Mouse (Mus musculus): ENCODE results near the gene Tcl1b5. TPM values are rescaled to one million over a fixed set of nuclear protein-coding genes. Genes with fewer than 3 reads are reported as not detected.
"Not testable (repeated sequence)": the region's sequence is repeated elsewhere in the genome, so short reads cannot be mapped to it uniquely, and the experiment has no call there.

Tcl1b5 gene
- not detected for total RNA-seq (2021)
- long read RNA-seq, experiment 1: 0 reads
- long read RNA-seq, experiment 2: 0 reads

GRCm38 (mm10) chr12:105176044-105176443, at the start of gene Tcl1b5:
Tcl1b5 (plus strand) TSS chr12:105176344.
- not testable (repeated sequence) for DNase-seq

GRCm38 (mm10) chr12:105126516-105126915, 49.6 kb upstream of the Tcl1b5 start:
- no peak for DNase-seq

- no peak for DNase-seq
Measured at GRCm38 (mm10) chr12:105127607-105128006, 48.5 kb upstream of the Tcl1b5 start.

- DNase-seq: not testable (repeated sequence)
Measured at GRCm38 (mm10) chr12:105129494-105130205, 46.5 kb upstream of the Tcl1b5 start.

- not testable (repeated sequence) for DNase-seq
Measured at GRCm38 (mm10) chr12:105134167-105134566, 42.0 kb upstream of the Tcl1b5 start.

DNA sequence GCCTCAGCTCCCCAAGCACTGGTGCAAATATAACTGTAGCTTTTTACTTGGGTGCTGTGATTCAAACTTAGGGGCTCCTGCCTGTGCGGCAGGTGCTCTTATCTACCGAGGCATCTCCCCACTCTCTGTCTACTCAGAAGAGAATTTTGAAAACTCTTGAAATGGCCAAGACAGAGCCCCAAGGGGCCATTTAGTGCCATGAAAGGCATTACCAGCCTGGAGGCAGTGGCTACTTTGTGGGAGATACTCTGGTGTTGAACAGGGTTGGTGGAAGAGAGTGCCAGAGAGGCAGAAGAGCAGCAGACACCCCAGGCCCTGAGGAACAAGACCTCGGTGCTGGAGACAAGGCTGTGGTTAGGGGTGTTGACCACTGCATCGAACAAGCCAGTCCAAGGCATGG, 41.3 kb upstream of the Tcl1b5 start:
- not testable (repeated sequence) for DNase-seq

GRCm38 (mm10) chr12:105137729-105138128, 38.4 kb upstream of the Tcl1b5 start:
- DNase-seq: not testable (repeated sequence)

GRCm38 (mm10) chr12:105143096-105143495, 33.0 kb upstream of the Tcl1b5 start:
- no peak for DNase-seq

GRCm38 (mm10) chr12:105144928-105145327, 31.2 kb upstream of the Tcl1b5 start:
- not testable (repeated sequence) for DNase-seq

DNA sequence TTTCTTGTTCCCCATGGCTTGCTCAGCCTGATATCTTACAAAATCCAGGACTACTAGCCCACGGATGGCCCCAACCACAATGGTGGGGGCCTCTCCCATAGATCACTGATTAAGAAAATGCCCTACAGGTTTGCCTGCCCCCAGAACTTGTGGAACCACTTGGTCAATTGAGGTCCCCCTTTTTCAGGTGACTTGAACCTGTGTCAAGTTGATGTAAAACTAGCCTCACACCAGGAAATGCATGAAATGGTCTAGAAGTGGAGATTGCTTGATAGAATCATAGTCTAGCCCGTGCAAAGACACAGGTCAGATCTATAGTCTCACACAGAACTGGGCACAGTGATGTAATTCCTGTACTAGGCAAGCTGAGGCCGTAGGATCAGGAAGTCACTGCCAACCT, 30.4 kb upstream of the Tcl1b5 start, which contains the start of gene Tcl1b2:
Gene Tcl1b2 (plus strand): TSS at position 301 of the 400 bp plus-strand sequence.
- no peak for DNase-seq

DNA sequence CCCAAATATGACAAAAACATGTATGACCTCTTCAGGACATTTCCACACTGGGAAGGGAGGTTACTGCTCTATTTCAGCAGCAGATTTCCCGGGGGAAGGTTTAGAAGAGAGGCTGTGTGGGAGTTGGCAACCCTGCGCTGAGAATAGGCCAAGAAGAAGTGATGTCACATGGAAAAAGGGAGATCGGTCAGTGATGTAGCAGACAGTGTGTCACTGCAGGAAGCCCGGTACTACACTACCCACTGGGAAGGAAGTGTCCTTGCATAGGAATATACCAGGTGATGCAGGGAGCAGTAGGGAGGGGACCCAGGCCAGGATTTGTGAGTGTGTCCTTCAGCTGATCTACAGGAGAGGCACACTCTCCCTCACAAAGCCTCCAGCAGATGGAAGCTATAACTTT, 20.9 kb upstream of the Tcl1b5 start:
- DNase-seq: peak; percentile 23

GRCm38 (mm10) chr12:105158842-105159241, 17.3 kb upstream of the Tcl1b5 start:
- no peak for DNase-seq

- DNase-seq: no peak
Measured at GRCm38 (mm10) chr12:105159390-105159789, 16.8 kb upstream of the Tcl1b5 start, which contains the start of gene Tcl1b1. Tcl1b1 (plus strand) TSS chr12:105159690.

GRCm38 (mm10) chr12:105166734-105167133, 9.4 kb upstream of the Tcl1b5 start:
- DNase-seq: no peak

DNA sequence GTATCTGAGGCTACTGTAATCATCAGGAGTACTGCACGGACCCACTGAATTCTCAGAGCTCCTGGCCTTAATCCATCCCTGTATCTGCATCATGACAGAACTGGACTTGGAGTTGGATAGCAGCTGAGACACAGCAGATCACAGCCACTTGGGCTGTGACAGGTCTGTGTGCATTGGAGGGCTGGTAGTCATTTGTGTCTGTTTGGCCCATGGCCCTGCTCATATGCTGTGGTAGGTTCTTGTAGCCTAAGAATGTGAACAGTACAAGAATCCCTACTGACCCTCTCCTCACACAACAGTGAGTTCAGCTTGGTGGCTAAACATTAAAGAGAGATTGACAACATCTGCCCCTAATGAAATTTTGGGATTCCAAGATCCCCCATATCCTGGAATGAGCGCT, 2.8 kb upstream of the Tcl1b5 start:
- DNase-seq: no peak

GRCm38 (mm10) chr12:105174318-105174717, 1.8 kb upstream of the Tcl1b5 start:
- DNase-seq: peak; percentile 23

DNA sequence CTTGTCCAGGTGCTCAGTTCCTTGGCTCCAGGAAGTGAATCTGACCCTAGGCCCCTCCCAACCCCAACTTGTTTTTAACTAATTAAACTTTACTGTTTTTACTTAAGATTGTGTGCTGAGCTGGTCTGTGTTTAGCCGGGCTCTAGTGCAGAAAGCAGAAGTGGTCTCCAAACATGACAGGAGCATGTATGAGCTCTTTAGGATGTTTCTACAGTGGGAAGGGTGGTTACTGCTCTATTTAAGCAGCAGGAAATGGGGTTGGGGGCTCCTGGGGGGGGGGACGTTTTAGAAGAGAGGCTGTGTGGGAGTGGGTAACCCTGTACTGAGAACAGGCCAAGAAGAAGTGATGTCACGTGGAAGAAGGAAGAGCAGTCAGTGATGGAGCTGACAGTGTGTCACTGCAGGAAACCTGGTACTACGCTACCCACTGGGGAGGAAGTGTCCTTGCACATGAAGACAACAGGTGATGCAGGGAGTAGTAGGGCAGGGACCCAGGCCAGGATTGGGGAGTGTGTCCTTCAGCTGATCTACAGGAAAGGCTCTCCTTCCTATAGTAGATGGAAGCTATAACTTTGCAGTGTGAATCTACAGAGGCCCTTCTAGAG, 5.0 kb downstream of the Tcl1b5 start:
- not testable (repeated sequence) for DNase-seq

GRCm38 (mm10) chr12:105188980-105189379, 12.8 kb downstream of the Tcl1b5 start:
- not testable (repeated sequence) for DNase-seq

DNA sequence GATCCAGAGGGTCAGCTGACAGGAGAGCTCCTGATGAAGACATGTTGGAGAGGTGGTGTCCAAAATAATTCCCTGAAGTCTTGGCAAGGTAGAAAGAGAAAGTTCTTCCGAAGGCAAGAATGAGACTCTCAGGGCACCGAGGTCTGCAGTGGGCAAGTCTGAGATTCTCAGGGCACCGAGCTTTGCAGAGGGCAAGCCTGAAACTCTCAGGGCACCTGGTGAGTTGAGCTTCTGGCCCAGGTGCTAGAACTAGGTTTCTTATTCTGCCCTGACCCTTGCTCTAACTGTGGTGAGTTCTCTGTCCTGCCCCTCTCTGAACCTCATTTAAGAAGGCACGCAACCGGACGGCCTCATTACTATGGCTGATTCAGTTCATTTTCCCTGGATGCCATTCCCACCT, 14.6 kb downstream of the Tcl1b5 start, which contains the start of gene Tcl1b3:
Gene Tcl1b3 (plus strand): TSS at position 301 of the 400 bp plus-strand sequence.
- not testable (repeated sequence) for DNase-seq

DNA sequence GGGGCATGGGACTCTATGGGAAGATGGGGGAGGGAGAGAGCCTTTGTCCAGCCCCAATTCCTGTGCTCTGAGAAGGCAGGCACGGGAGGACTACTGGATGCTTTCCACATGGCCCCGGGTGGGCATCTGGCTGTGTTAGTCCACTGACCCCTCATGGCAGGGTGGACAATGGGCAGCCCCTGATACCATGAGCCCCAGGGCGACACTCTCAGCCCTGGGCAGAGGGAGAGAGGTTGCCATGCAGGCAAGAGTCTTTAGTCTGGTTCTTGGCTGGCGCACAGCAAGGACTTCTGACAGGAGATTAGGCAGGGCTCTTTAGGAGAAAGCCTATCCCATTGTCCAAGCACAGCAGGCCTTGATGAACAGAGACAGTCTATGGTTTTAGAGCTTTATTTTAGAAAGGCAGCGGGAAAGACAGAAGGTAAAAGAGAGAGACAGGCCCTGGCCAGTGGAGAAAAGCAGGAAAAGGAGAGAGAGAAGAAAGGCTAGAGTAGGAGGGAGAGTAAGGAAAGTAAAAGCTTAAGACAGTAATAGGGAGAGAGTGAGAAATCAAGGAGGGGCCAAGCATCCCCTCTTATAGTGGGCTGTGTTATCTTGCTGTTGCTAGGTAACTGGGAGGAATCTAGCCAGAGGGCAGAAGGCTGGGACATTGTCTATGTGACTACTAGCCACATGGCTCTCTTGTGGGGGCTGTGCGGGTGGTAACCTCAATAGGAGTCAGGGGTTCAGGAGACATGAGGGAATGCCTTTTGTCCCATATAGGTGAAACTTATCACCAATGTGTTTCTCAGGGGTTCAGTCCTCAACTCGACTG, 23.7 kb downstream of the Tcl1b5 start:
- not testable (repeated sequence) for DNase-seq

DNA sequence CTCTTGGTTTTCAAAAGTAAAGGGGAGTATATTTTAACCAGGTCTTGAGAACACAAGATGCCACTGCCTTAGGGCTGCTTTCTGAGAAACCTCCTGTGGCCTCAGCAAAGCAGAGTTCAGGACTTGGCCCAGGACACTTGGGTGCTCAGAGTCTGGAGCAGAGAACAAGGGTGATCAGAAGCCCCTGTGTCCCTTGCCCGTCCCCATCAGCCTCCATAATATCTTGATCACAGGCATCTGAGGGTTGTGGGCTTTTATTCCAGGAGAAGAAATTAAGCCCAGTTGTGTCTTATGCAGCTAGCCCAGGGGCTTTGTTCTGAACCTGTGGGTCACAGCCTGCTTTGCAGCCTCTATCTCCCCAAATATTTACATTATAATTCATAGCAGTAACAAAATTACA, 25.5 kb downstream of the Tcl1b5 start, which contains the start of gene Tcl1b4:
Gene Tcl1b4 (plus strand): TSS at position 301 of the 400 bp plus-strand sequence.
- DNase-seq: not testable (repeated sequence)

- no peak for DNase-seq
Measured at GRCm38 (mm10) chr12:105207071-105207470, 30.9 kb downstream of the Tcl1b5 start.

Measured in gastrocnemius, postnatal 25 days (tissue).